Mouse (Mus musculus): ENCODE results near the gene Nlrp5.
"Not testable (repeated sequence)": the region's sequence is repeated elsewhere in the genome, so short reads cannot be mapped to it uniquely, and the experiment has no call there.

Nlrp5 gene

GRCm38 (mm10) chr7:23385589-23385988 lies at the start of gene Nlrp5:
Gene Nlrp5 (plus strand): TSS chr7:23385889.
- DNase-seq (ENCODE audit: low spot score): no peak

GRCm38 (mm10) chr7:23358311-23358710 lies 27.4 kb upstream of the Nlrp5 start:
- not testable (repeated sequence) for DNase-seq (ENCODE audit: low spot score)

- DNase-seq (ENCODE audit: low spot score): not testable (repeated sequence)
Measured at GRCm38 (mm10) chr7:23470201-23470600, 84.5 kb downstream of the Nlrp5 start.

- DNase-seq (ENCODE audit: low spot score): not testable (repeated sequence)
Measured at GRCm38 (mm10) chr7:23470832-23471231, 85.1 kb downstream of the Nlrp5 start.

- DNase-seq (ENCODE audit: low spot score): not testable (repeated sequence)
Measured at GRCm38 (mm10) chr7:23472886-23473285, 87.2 kb downstream of the Nlrp5 start.
